Mouse (Mus musculus) lung, adult 2 months (tissue): ENCODE data around the gene Mfsd12.

ENCODE experiments used
- CTCF ChIP-seq: fragments of 200-500 bp; IDR thresholded peaks from 2 replicates; pipeline ENCODE4 v1.5.1; 2011; ENCODE audit warnings: mild to moderate bottlenecking, low read length, control low read depth; ENCODE audit not compliant: insufficient read depth
- POLR2A ChIP-seq: fragments of 200-500 bp; IDR thresholded peaks from 2 replicates; pipeline ENCODE4 v1.6.1; 2011; ENCODE audit warnings: low read depth, mild to moderate bottlenecking, control low read depth, low read length, borderline replicate concordance; ENCODE audit errors: extremely low read depth

DNA sequence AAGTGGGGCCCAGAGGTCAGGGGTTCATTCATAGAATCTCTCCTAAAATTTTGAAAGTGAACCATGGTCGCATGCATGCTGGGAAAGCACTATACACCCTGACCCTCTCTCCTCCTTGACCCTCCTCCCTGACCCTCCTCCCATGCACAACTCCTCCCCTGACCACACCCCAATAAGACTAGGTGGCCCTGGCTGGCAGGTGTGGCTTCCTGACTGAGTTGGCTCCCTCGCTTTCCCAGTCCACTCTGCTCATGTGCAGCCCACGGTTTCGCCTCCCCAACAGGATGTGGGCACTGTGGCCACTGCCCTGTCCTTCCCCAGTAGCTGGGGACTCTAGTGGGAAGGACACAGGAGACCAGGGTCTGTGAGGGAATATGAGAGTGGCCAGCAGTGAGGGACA lies 53.1 kb downstream of the Mfsd12 start:
- no peak for TF ChIP-seq CTCF
- TF ChIP-seq POLR2A, result no peak
